In genomic region chr12:117844917-117845316, GRCm38 (mm10) we compare ENCODE assay signal across 10 mouse cellular contexts. TPM values are rescaled to one million over a fixed set of nuclear protein-coding genes. Genes with fewer than 3 reads are reported as not detected.
DNase-seq lines count a peak whose midpoint lies in the region; ATAC-seq and TF ChIP-seq lines count a peak whose summit lies in the region.
"Had no signal": no experiment of that assay in that cellular context is flagged by ENCODE, and none has a peak within 500 bp of the region (broad histone marks: within the 10 kb centered on the region; RNA-seq: fewer than 3 reads in every experiment).

No protein-coding gene starts in this region.

- no peaks in the 10 kb centered on the region for H3K9me3 ChIP-seq in heart, embryonic 16.5 days (replicated peaks; ENCODE audit: control insufficient read depth, low read length)
- H3K9me3 ChIP-seq in CH12.LX (replicated peaks; ENCODE audit: low read length): no peaks in the 10 kb centered on the region
- H3K9me3 ChIP-seq in hindbrain, embryonic 13.5 days: no peaks in the 10 kb centered on the region
- no peaks in the 10 kb centered on the region for H3K9me3 ChIP-seq in midbrain, embryonic 12.5 days

- 45% methylated on average over 2 of the region's 2 CpGs for WGBS in heart, embryonic 16.5 days
- WGBS in hindbrain, embryonic 13.5 days: 15% methylated on average over 2 of the region's 2 CpGs
- WGBS in midbrain, embryonic 12.5 days: 28% methylated on average over 2 of the region's 2 CpGs

- no peaks in the 10 kb centered on the region for H3K36me3 ChIP-seq in heart, embryonic 16.5 days (ENCODE audit: control insufficient read depth, insufficient read depth)
- peaks cover 0 to 16% of the 10 kb centered on the region in 2 experiments for H3K36me3 ChIP-seq in CH12.LX (replicated peaks in 1 of 2; ENCODE audit: control insufficient read depth in 1 of 2, insufficient read depth in 1 of 2, low read length in 1 of 2)
- H3K36me3 ChIP-seq in hindbrain, embryonic 13.5 days: no peaks in the 10 kb centered on the region
- H3K36me3 ChIP-seq in midbrain, embryonic 12.5 days: no peaks in the 10 kb centered on the region
- H3K36me3 ChIP-seq: G1E had no signal

- TF ChIP-seq RAD21 in CH12.LX (IDR thresholded peaks at IDR 0.05; ENCODE audit: low read depth, low read length): no peak

- TF ChIP-seq POLR2A in CH12.LX (IDR thresholded peaks at IDR 0.05; ENCODE audit: low read depth, low read length): no peak

- no peak for TF ChIP-seq EP300 in CH12.LX (IDR thresholded peaks at IDR 0.05; ENCODE audit: low read length)

- peaks cover 14% of the 10 kb centered on the region for H3K4me1 ChIP-seq in heart, embryonic 16.5 days (ENCODE audit: control insufficient read depth, insufficient read depth, low read length)
- peaks cover 0 to 36% of the 10 kb centered on the region in 2 experiments; a peak in 3 of 4 replicates for H3K4me1 ChIP-seq in CH12.LX (ENCODE audit: control insufficient read depth in 1 of 2, insufficient read depth in 2 of 2)
- peaks cover 4% of the 10 kb centered on the region for H3K4me1 ChIP-seq in hindbrain, embryonic 13.5 days (replicated peaks)
- H3K4me1 ChIP-seq in midbrain, embryonic 12.5 days: peaks cover 14% of the 10 kb centered on the region

- H3K4me3 ChIP-seq in heart, embryonic 16.5 days (ENCODE audit: low read length): peak overlapping the region; percentile 80
- H3K4me3 ChIP-seq in CH12.LX (replicated peaks in 1 of 3; ENCODE audit: low read depth in 2 of 3, low read length in 2 of 3, poor library complexity in 1 of 3): peak overlapping the region; percentile 6 to 72 (median 72)
- no peak overlapping the region for H3K4me3 ChIP-seq in hindbrain, embryonic 13.5 days
- peak overlapping the region; percentile 68 for H3K4me3 ChIP-seq in midbrain, embryonic 12.5 days

- intact Hi-C loops in heart, postnatal 10 days (cut with DNase I): loop anchor here (10.0 kb wide), 1 partner anchor 450 kb away; no protein-coding TSS in a partner anchor

- no peak for DNase-seq in heart, postnatal 10 days
- no peak for DNase-seq in CH12.LX (ENCODE audit: extremely low read depth)
- no peak for DNase-seq in cerebellum, adult 9-10 months
- no peak for DNase-seq in right cerebral cortex, adult 2 months (ENCODE audit: low spot score in 2 of 2)
- no peak for DNase-seq in spleen, postnatal 36 days (ENCODE audit: low spot score in 2 of 2)
- DNase-seq: gastrocnemius, postnatal 25 days had no signal

- peak overlapping the region; percentile 57 for H3K9ac ChIP-seq in heart, embryonic 16.5 days (ENCODE audit: low read length)
- H3K9ac ChIP-seq in CH12.LX (ENCODE audit: insufficient read depth, low read depth): no peak overlapping the region; the same call in 1 of the 2 replicates
- no peak overlapping the region for H3K9ac ChIP-seq in hindbrain, embryonic 13.5 days
- no peak overlapping the region for H3K9ac ChIP-seq in midbrain, embryonic 12.5 days (replicated peaks)

- H3K4me2 ChIP-seq in heart, embryonic 16.5 days (ENCODE audit: low read depth, low read length): peak overlapping the region; percentile 70
- H3K4me2 ChIP-seq in CH12.LX (ENCODE audit: insufficient read depth, low read depth, poor library complexity, severe bottlenecking): peak overlapping the region; percentile 85
- peak overlapping the region; percentile 23; the same call in 1 of the 2 replicates for H3K4me2 ChIP-seq in hindbrain, embryonic 13.5 days
- H3K4me2 ChIP-seq in midbrain, embryonic 12.5 days (replicated peaks): peak overlapping the region; percentile 96

- in situ Hi-C loops in CH12.LX (cut with MboI; ENCODE audit: low pct_ligation_motif_present, low pct_unique_long_range_greater_than_20kb, low sequenced_read_pairs): no loop called here

- dilution Hi-C loops in CH12.LX (cut with MboI; ENCODE audit: extremely low pct_ligation_motif_present, extremely low pct_unique_long_range_greater_than_20kb, low sequenced_read_pairs): no loop called here

- no peak overlapping the region for H3K27ac ChIP-seq in heart, embryonic 16.5 days (ENCODE audit: low read length)
- no peak overlapping the region for H3K27ac ChIP-seq in CH12.LX (ENCODE audit: insufficient read depth, low read depth)
- no peak overlapping the region for H3K27ac ChIP-seq in hindbrain, embryonic 13.5 days
- H3K27ac ChIP-seq in midbrain, embryonic 12.5 days (replicated peaks): no peak overlapping the region

- no peak for ATAC-seq in heart, embryonic 16.5 days (replicated peaks; ENCODE audit: extremely low read depth, insufficient read depth, low FRiP score)
- ATAC-seq in hindbrain, embryonic 13.5 days (ENCODE audit: low FRiP score): no peak
- no peak for ATAC-seq in midbrain, embryonic 12.5 days (ENCODE audit: low FRiP score, low read depth)

- TF ChIP-seq CTCF in CH12.LX (conservative IDR thresholded peaks at IDR 0.05 in 1 of 2, IDR thresholded peaks at IDR 0.05 in 1 of 2; ENCODE audit: low read depth in 2 of 2, low read length in 2 of 2): no peak

- H3K27me3 ChIP-seq in heart, embryonic 16.5 days (ENCODE audit: control insufficient read depth, insufficient read depth, low read length): no peaks in the 10 kb centered on the region; the same call in 1 of the 2 replicates
- H3K27me3 ChIP-seq in CH12.LX (replicated peaks): no peaks in the 10 kb centered on the region
- peaks cover 30% of the 10 kb centered on the region for H3K27me3 ChIP-seq in hindbrain, embryonic 13.5 days
- H3K27me3 ChIP-seq in midbrain, embryonic 12.5 days: peaks cover 26% of the 10 kb centered on the region

- H3K79me2 ChIP-seq in CH12.LX (replicated peaks; ENCODE audit: control insufficient read depth, extremely low read depth, insufficient read depth, poor library complexity, severe bottlenecking): peaks cover 3% of the 10 kb centered on the region; the same call in 1 of the 2 replicates

TF ChIP-seq in CH12.LX, 34 proteins besides CTCF, POLR2A, EP300 and RAD21:
- TF ChIP-seq BHLHE40 (IDR thresholded peaks at IDR 0.05; ENCODE audit: low read depth, low read length): peak; percentile 52
- no peak for TF ChIP-seq E2F4 (IDR thresholded peaks at IDR 0.05; ENCODE audit: insufficient replicate concordance, low read depth, low read length)
- no peak for TF ChIP-seq USF2 (conservative IDR thresholded peaks at IDR 0.05; ENCODE audit: low read depth, low read length)
- TF ChIP-seq RCOR1 (conservative IDR thresholded peaks at IDR 0.05; ENCODE audit: low read depth, low read length): no peak
- peak; percentile 29; the same call in 1 of the 2 replicates for TF ChIP-seq MAX (IDR thresholded peaks at IDR 0.05; ENCODE audit: low read length)
- no peak for TF ChIP-seq NELFE (IDR thresholded peaks at IDR 0.05; ENCODE audit: low read depth, low read length)
- no peak for TF ChIP-seq ZMIZ1 (IDR thresholded peaks at IDR 0.05; ENCODE audit: low read depth, low read length)
- TF ChIP-seq MAFK (IDR thresholded peaks at IDR 0.05; ENCODE audit: insufficient replicate concordance, low read length): no peak

RNA-seq across cellular contexts. Expression of gene Cdca7l, which starts 40.8 kb away (rescaled TPM):
- polyA plus RNA-seq in heart, embryonic 16.5 days (2015; fragmentation: Nextera tagmentation; extraction: Ambion mirVana): 14.9 and 17.4 TPM in 2 replicates
- total RNA-seq in heart, postnatal 10 days (2021): 1 to 10 TPM; 2.1 to 2.2 TPM
- 30.6 and 32.5 TPM in 2 replicates for total RNA-seq in CH12.LX (2012; rRNA removed)
- total RNA-seq in CH12.LX (2014; rRNA removed): 56.6 and 57.2 TPM in 2 replicates
- 53.1 and 55.1 TPM in 2 replicates for polyA plus RNA-seq in CH12.LX (2012; ENCODE audit: insufficient read length, low read depth)
- polyA plus RNA-seq in hindbrain, embryonic 13.5 days (2015; fragmentation: Nextera tagmentation; extraction: Ambion mirVana): 4.6 and 5.8 TPM in 2 replicates
- polyA plus RNA-seq in midbrain, embryonic 12.5 days (2016; fragmentation: Nextera tagmentation; extraction: Ambion mirVana): 26.0 and 28.6 TPM in 2 replicates

Comparison
In these comparisons a context has a peak if more than half of its experiments do, and no peak if none do; other contexts are left out.
1. H3K4me2 ChIP-seq: peak in every context shown above with its lines; median percentile 96 in midbrain, embryonic 12.5 days; 85 in CH12.LX; 70 in heart, embryonic 16.5 days; 23 in hindbrain, embryonic 13.5 days.